Mouse (Mus musculus) ES-E14 (cell line): Measurements from ENCODE around the gene Gm20605. TPM values are rescaled to one million over a fixed set of nuclear protein-coding genes. Genes with fewer than 3 reads are reported as not detected.

ENCODE experiments used
- DNase-seq: peaks from one replicate; pipeline ENCODE4 v3.0.0-alpha.2; 2013; ENCODE audit warnings: low read depth, low spot score
- H3K27ac ChIP-seq: 2 replicates; pipeline ENCODE4 v1.5.1; 2012; ENCODE audit warnings: low read depth, mild to moderate bottlenecking, low read length, moderate library complexity, mixed read lengths; ENCODE audit not compliant: poor library complexity, insufficient read depth, severe bottlenecking
- H3K36me3 ChIP-seq: 2 replicates; pipeline ENCODE4 v1.6.1; 2012; ENCODE audit warnings: mild to moderate bottlenecking, low read length, moderate library complexity, mixed read lengths; ENCODE audit not compliant: control insufficient read depth, poor library complexity, insufficient read depth, severe bottlenecking
- H3K4me1 ChIP-seq, 2 experiments: fragments of 150-350 bp in 1 of 2; sonication (generic) in 1 of 2; 2 replicates each; pipeline ENCODE4 v1.6.1; 2012; ENCODE audit warnings: low read length in 2 of 2, mild to moderate bottlenecking in 1 of 2, mixed read lengths in 1 of 2; ENCODE audit not compliant: control insufficient read depth in 2 of 2, insufficient read depth in 2 of 2, poor library complexity in 1 of 2
- H3K4me3 ChIP-seq, 2 experiments: fragments of 150-350 bp in 1 of 2; sonication (generic) in 1 of 2; 2 replicates each; pipeline ENCODE4 v1.5.1; 2012; ENCODE audit warnings: low read length in 2 of 2, low read depth in 1 of 2, mild to moderate bottlenecking in 1 of 2, mixed read lengths in 1 of 2; ENCODE audit not compliant: insufficient read depth in 1 of 2, poor library complexity in 1 of 2, severe bottlenecking in 1 of 2
- H3K9ac ChIP-seq: 2 replicates; pipeline ENCODE4 v1.6.1; 2012; ENCODE audit warnings: low read depth, mild to moderate bottlenecking, low read length, mixed read lengths; ENCODE audit not compliant: poor library complexity, insufficient read depth, severe bottlenecking
- H3K9me3 ChIP-seq: fragments of 150-350 bp; sonication (generic); 2 replicates; pipeline ENCODE4 v1.6.1; 2012; ENCODE audit warnings: low read depth, mild to moderate bottlenecking, low read length; ENCODE audit not compliant: control insufficient read depth, insufficient read depth
- CHD2 ChIP-seq: IDR thresholded peaks from 2 replicates; pipeline ENCODE4 v1.6.1; 2014; ENCODE audit warnings: mild to moderate bottlenecking, low read depth, low read length, inconsistent platforms
- HCFC1 ChIP-seq: IDR thresholded peaks from 2 replicates; pipeline ENCODE4 v1.6.1; 2012; ENCODE audit warnings: low read length, inconsistent platforms, borderline replicate concordance; ENCODE audit not compliant: insufficient read depth
- MAFK ChIP-seq: IDR thresholded peaks from 2 replicates; pipeline ENCODE4 v1.6.1; 2014; ENCODE audit warnings: mild to moderate bottlenecking, low read depth, low read length, inconsistent platforms; ENCODE audit not compliant: insufficient read depth
- ZC3H11A ChIP-seq: IDR thresholded peaks from 2 replicates; pipeline ENCODE4 v1.6.1; 2012; ENCODE audit warnings: low read depth, mild to moderate bottlenecking, inconsistent platforms, low read length, borderline replicate concordance
- ZNF384 ChIP-seq: IDR thresholded peaks from 2 replicates; pipeline ENCODE4 v1.6.1; 2012; ENCODE audit warnings: low read depth, low read length, inconsistent platforms
- in situ Hi-C, 2 experiments: fragments of 600-800 bp; cut with MboI; formaldehyde crosslinking; loops; one replicate each; pipeline ENCODE4 v1.15.1; 2025; ENCODE audit warnings: low sequenced_read_pairs in 2 of 2, inconsistent platforms in 1 of 2; ENCODE audit not compliant: unreplicated experiment in 2 of 2
- total RNA-seq: library from RNA; depleted of rRNA; stranded (reverse); fragments of 300-350 nt; gene quantifications from 2 replicates; pipeline ENCODE4 v1.2.3, GENCODE M21; 2012

Gm20605 gene
- total RNA-seq, 1 experiment, result 7.8 TPM

DNA sequence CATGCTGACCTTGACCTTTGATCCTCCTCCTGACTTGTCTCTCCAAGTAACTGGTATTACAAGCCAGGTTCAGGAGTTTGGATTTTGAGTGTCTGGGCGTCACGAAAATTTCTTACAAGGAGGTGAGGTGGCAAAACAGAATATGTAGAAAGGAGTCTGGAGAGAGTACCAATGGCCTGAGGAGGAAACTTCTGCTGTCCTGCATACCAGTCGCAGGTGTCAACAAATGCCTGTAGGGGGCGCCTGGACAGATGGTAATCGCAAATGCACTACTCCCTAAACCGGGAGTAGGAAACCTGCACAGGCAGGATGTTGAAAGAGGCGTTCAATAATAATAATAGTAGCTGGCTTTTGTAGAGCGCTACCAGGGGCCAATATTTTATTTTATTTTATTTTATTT is 44.0 kb upstream of the Gm20605 start:
- in situ Hi-C loops, result no loop called here
- Histone ChIP-seq H3K27ac (no peak overlapping the region), H3K4me1 (peaks cover 1 to 13% of the 10 kb centered on the region in 2 experiments; a peak in 3 of 4 replicates), H3K9ac (no peak overlapping the region), H3K4me3 (no peak overlapping the region), H3K36me3 (no peaks in the 10 kb centered on the region), H3K9me3 (no peaks in the 10 kb centered on the region)
- DNase-seq, result peak; percentile 70
- TF ChIP-seq CHD2 (no peak), ZNF384 (no peak), ZC3H11A (no peak), MAFK (no peak), HCFC1 (no peak)

DNA sequence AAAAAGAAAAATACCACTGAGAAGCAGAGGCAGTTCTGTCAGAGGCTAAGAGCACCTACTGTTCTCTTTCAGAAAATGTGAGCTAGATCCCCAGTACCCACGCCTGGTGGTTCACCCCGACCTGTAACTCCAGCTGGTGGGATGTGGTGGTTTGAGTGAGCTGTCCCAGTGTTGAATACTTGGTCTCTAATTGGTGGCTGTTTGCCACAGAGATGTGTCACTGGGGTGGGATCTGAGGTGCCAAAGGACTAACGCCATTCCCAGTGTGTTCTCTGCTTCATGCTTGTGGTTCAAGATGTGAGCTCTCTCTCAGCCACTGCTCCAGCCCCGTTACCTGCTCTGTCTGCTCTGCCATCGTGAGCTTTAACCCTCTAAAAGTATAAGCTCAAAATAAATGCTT is 38.5 kb upstream of the Gm20605 start:
- Histone ChIP-seq H3K4me3 (no peak overlapping the region), H3K36me3 (no peaks in the 10 kb centered on the region), H3K9ac (no peak overlapping the region), H3K4me1 (peaks cover 1 to 7% of the 10 kb centered on the region in 2 experiments; a peak in 3 of 4 replicates), H3K9me3 (no peaks in the 10 kb centered on the region), H3K27ac (no peak overlapping the region)
- in situ Hi-C loops, result no loop called here
- TF ChIP-seq ZC3H11A (no peak), ZNF384 (no peak), CHD2 (no peak), HCFC1 (no peak), MAFK (no peak)
- DNase-seq, result no peak

GRCm38 (mm10) chr5:137595921-137596320 is 33.1 kb upstream of the Gm20605 start:
- Histone ChIP-seq H3K9ac (no peak overlapping the region), H3K36me3 (peaks cover 5% of the 10 kb centered on the region; the same call in 1 of the 2 replicates), H3K4me3 (no peak overlapping the region), H3K27ac (no peak overlapping the region), H3K9me3 (no peaks in the 10 kb centered on the region), H3K4me1 (peaks cover 0 to 15% of the 10 kb centered on the region in 2 experiments; a peak in 2 of 4 replicates)
- no peak for DNase-seq
- in situ Hi-C loops, result no loop called here
- TF ChIP-seq HCFC1 (no peak), ZC3H11A (no peak), CHD2 (no peak), MAFK (no peak), ZNF384 (no peak)

DNA sequence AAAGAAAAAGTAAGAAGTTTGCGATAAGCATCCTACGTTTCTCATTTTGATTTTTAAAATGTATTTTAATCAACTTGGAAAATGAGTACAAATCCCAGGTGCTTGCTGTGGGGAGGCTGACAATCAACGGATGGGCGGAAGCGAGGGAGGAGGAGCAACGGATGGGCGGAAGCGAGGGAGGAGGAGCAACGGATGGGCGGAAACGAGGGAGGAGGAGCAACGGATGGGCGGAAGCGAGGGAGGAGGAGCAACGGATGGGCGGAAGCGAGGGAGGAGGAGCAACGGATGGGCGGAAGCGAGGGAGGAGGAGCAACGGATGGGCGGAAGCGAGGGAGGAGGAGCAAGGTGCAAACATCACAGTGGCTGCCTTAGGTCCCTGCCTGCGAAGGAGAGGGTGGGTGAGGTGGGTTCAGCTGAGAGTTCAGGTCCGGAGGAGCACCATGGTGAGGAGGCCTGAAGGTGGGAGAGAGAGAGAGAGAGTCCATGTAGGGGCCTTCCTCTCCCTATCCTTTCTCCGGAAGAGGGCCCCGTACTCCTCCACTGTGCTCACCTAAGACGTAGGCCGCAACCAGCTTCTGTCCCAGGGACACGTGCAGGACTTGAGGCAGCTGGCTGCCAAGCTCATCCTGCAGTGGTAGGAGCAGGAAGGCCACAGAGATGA is 32.2 kb upstream of the Gm20605 start:
- no peak for TF ChIP-seq ZC3H11A
- Histone ChIP-seq H3K4me3 (peak overlapping the region; percentile 91 to 93), H3K27ac (peak overlapping the region; percentile 83), H3K36me3 (peaks cover 5% of the 10 kb centered on the region; the same call in 1 of the 2 replicates), H3K9me3 (no peaks in the 10 kb centered on the region), H3K9ac (peak overlapping the region; percentile 95), H3K4me1 (peaks cover 0 to 15% of the 10 kb centered on the region in 2 experiments; a peak in 2 of 4 replicates)
- no peak for DNase-seq
- in situ Hi-C loops, result no loop called here
